8 mouse cellular contexts compared by ENCODE assay signal in genomic region chr6:58602119-58602518, GRCm38 (mm10). TPM values are rescaled to one million over a fixed set of nuclear protein-coding genes. Genes with fewer than 3 reads are reported as not detected.
DNase-seq lines count a peak whose midpoint lies in the region; ATAC-seq and TF ChIP-seq lines count a peak whose summit lies in the region.
"Not testable (repeated sequence)": the region's sequence is repeated elsewhere in the genome, so short reads cannot be mapped to it uniquely, and the experiment has no call there.

No protein-coding gene starts in this region.

- in situ Hi-C loops in Patski (cut with MboI; ENCODE audit: low pct_unique_long_range_greater_than_20kb) = not testable (repeated sequence)

- peaks cover 11% of the 10 kb centered on the region; the same call in 1 of the 2 replicates for H3K4me1 ChIP-seq in heart, embryonic 16.5 days (ENCODE audit: control insufficient read depth, insufficient read depth, low read length)
- not testable (repeated sequence) for H3K4me1 ChIP-seq in intestine, postnatal 0 days (replicated peaks; ENCODE audit: control insufficient read depth, insufficient read depth, low read length); lung, postnatal 0 days (ENCODE audit: insufficient read depth, low read depth, low read length); stomach, embryonic 16.5 days (ENCODE audit: control insufficient read depth, insufficient read depth, low read length)

- 0 out of 2 replicates have a peak overlapping the region, but pooled peaks have one; percentile 24 for H3K27ac ChIP-seq in heart, embryonic 16.5 days (ENCODE audit: low read length)
- H3K27ac ChIP-seq in intestine, postnatal 0 days (ENCODE audit: low read depth, low read length); lung, postnatal 0 days (ENCODE audit: low read length); stomach, embryonic 16.5 days (ENCODE audit: low read length): not testable (repeated sequence)

- peak; percentile 65 for ATAC-seq in Patski
- peak; percentile 61; the same call in 1 of the 2 replicates for ATAC-seq in heart, embryonic 16.5 days (replicated peaks; ENCODE audit: extremely low read depth, insufficient read depth, low FRiP score)
- 0 out of 2 replicates have a peak, but pooled peaks have one; percentile 19 for ATAC-seq in intestine, postnatal 0 days
- peak; percentile 52 for ATAC-seq in lung, postnatal 0 days
- ATAC-seq in stomach, embryonic 16.5 days (ENCODE audit: insufficient read depth, low FRiP score) = peak; percentile 31; the same call in 1 of the 2 replicates

- 21% methylated on average over 1 of the region's 1 CpGs for WGBS in heart, embryonic 16.5 days
- 43% methylated on average over 1 of the region's 1 CpGs for WGBS in intestine, postnatal 0 days
- 55% methylated on average over 1 of the region's 1 CpGs for WGBS in lung, postnatal 0 days
- 42% methylated on average over 1 of the region's 1 CpGs for WGBS in stomach, embryonic 16.5 days

- not testable (repeated sequence) for H3K4me2 ChIP-seq in heart, embryonic 16.5 days (ENCODE audit: low read depth, low read length); intestine, postnatal 0 days (replicated peaks; ENCODE audit: low read depth); lung, postnatal 0 days (replicated peaks; ENCODE audit: low read depth, low read length); stomach, embryonic 16.5 days (ENCODE audit: low read depth, low read length)

- DNase-seq in Patski (ENCODE audit: low read depth, low spot score) = peak; percentile 15
- peak; percentile 62 for DNase-seq in adrenal gland, postnatal 10 days
- DNase-seq in gastrocnemius, postnatal 14 days = peak; percentile 11
- DNase-seq in kidney, postnatal 10 days = peak; percentile 57
- DNase-seq in lung, postnatal 0 days (ENCODE audit: low spot score) = not testable (repeated sequence)

- H3K9ac ChIP-seq in heart, embryonic 16.5 days (ENCODE audit: low read length); intestine, postnatal 0 days (ENCODE audit: low read depth, low read length); lung, postnatal 0 days (replicated peaks; ENCODE audit: low read depth); stomach, embryonic 16.5 days (ENCODE audit: low read length): not testable (repeated sequence)

- not testable (repeated sequence) for H3K4me3 ChIP-seq in heart, embryonic 16.5 days (ENCODE audit: low read length); intestine, postnatal 0 days (ENCODE audit: low read depth, low read length); lung, postnatal 0 days (ENCODE audit: low read depth, low read length); stomach, embryonic 16.5 days (replicated peaks; ENCODE audit: low read length)

- not testable (repeated sequence) for H3K9me3 ChIP-seq in heart, embryonic 16.5 days (replicated peaks; ENCODE audit: control insufficient read depth, low read length); intestine, postnatal 0 days (ENCODE audit: control insufficient read depth); lung, postnatal 0 days (ENCODE audit: low read length); stomach, embryonic 16.5 days (replicated peaks; ENCODE audit: control insufficient read depth, low read length)

- POLR2A ChIA-PET in Patski (lab: Charles Lee) = not testable (repeated sequence)

- not testable (repeated sequence) for TF ChIP-seq EP300 in lung, postnatal 0 days (IDR thresholded peaks at IDR 0.05)

- CTCF ChIA-PET in Patski (lab: Charles Lee) = interaction anchor here (1.5 kb wide), 1 partner anchor 168 kb away, joined by 6 read pairs; no protein-coding TSS in a partner anchor

- intact Hi-C loops in gastrocnemius, postnatal 14 days (cut with DNase I; ENCODE audit: low total_unique reads) = loop anchor here (5.0 kb wide), 1 partner anchor 170 kb away; no protein-coding TSS in a partner anchor

- TF ChIP-seq CTCF in Patski (IDR thresholded peaks at IDR 0.05); intestine, postnatal 0 days (IDR thresholded peaks at IDR 0.05; ENCODE audit: low read depth); lung, postnatal 0 days (IDR thresholded peaks at IDR 0.05): not testable (repeated sequence)

- H3K36me3 ChIP-seq in heart, embryonic 16.5 days (ENCODE audit: control insufficient read depth, insufficient read depth); intestine, postnatal 0 days (ENCODE audit: control insufficient read depth, insufficient read depth); lung, postnatal 0 days (ENCODE audit: insufficient read depth, low read length); stomach, embryonic 16.5 days (ENCODE audit: control insufficient read depth, insufficient read depth, low read length): not testable (repeated sequence)

- not testable (repeated sequence) for H3K27me3 ChIP-seq in Patski; heart, embryonic 16.5 days (ENCODE audit: control insufficient read depth, insufficient read depth, low read length); intestine, postnatal 0 days (replicated peaks; ENCODE audit: control insufficient read depth, insufficient read depth, low read length); lung, postnatal 0 days (replicated peaks; ENCODE audit: insufficient read depth, low read length); stomach, embryonic 16.5 days (ENCODE audit: control insufficient read depth, insufficient read depth, low read length)

RNA-seq across cellular contexts. Expression of gene Abcg2, which starts 17.8 kb away (rescaled TPM):
- polyA plus RNA-seq in Patski (2021) = 4.0 TPM
- total RNA-seq in adrenal gland, postnatal 10 days (2021) = 10 to 100 TPM; 51.1 to 58.6 TPM
- 10 to 100 TPM; 17.7 to 24.7 TPM for total RNA-seq in gastrocnemius, postnatal 14 days (2021)
- 59.8 and 61.3 TPM in 2 replicates for polyA plus RNA-seq in heart, embryonic 16.5 days (2015; fragmentation: Nextera tagmentation; extraction: Ambion mirVana)
- 143 and 158 TPM in 2 replicates for polyA plus RNA-seq in intestine, postnatal 0 days (2015; fragmentation: Nextera tagmentation; extraction: Ambion mirVana)
- 38.4 and 43.5 TPM in 2 replicates for polyA plus RNA-seq in lung, postnatal 0 days (2015; fragmentation: Nextera tagmentation; extraction: Ambion mirVana)
- polyA plus RNA-seq in stomach, embryonic 16.5 days (2015; fragmentation: Nextera tagmentation; extraction: Ambion mirVana) = 57.1 and 61.8 TPM in 2 replicates
